Mouse (Mus musculus) 3T3-L1 (cell line): Measurements from ENCODE around the gene Psmd8.
A peak's percentile ranks its signal among the peaks of the same experiment; 100 is the strongest.
"Not testable (repeated sequence)": the region's sequence is repeated elsewhere in the genome, so short reads cannot be mapped to it uniquely, and the experiment has no call there.

ENCODE experiments used
- DNase-seq: peaks from one replicate; pipeline ENCODE4 v3.0.0-alpha.2; 2015; ENCODE audit warnings: low read depth, low spot score

Psmd8 gene

GRCm38 (mm10) chr7:29180077-29180853, at the start of gene Psmd8:
Gene Psmd8 (minus strand): TSS chr7:29180701.
- DNase-seq, result peak; percentile 98

GRCm38 (mm10) chr7:29228202-29228601, 47.7 kb upstream of the Psmd8 start:
- DNase-seq, result no peak

GRCm38 (mm10) chr7:29225520-29225919, 45.0 kb upstream of the Psmd8 start:
- no peak for DNase-seq

- DNase-seq, result no peak
Measured at GRCm38 (mm10) chr7:29224756-29225394, 44.4 kb upstream of the Psmd8 start.

GRCm38 (mm10) chr7:29214846-29215245, 34.3 kb upstream of the Psmd8 start:
- DNase-seq, result no peak

GRCm38 (mm10) chr7:29214236-29214635, 33.7 kb upstream of the Psmd8 start:
- no peak for DNase-seq

GRCm38 (mm10) chr7:29213675-29214082, 33.2 kb upstream of the Psmd8 start, which contains the start of gene Catsperg1:
Gene Catsperg1 (minus strand): TSS chr7:29214035.
- no peak for DNase-seq

- not testable (repeated sequence) for DNase-seq
Measured at GRCm38 (mm10) chr7:29212775-29213560, 32.5 kb upstream of the Psmd8 start.

GRCm38 (mm10) chr7:29212199-29212765, 31.8 kb upstream of the Psmd8 start:
- no peak for DNase-seq

- DNase-seq, result peak; percentile 89
Measured at GRCm38 (mm10) chr7:29211415-29212198, 31.1 kb upstream of the Psmd8 start.

GRCm38 (mm10) chr7:29211013-29211412, 30.5 kb upstream of the Psmd8 start:
- peak; percentile 44 for DNase-seq

- no peak for DNase-seq
Measured at GRCm38 (mm10) chr7:29202577-29202976, 22.1 kb upstream of the Psmd8 start.

GRCm38 (mm10) chr7:29194230-29194629, 13.7 kb upstream of the Psmd8 start:
- not testable (repeated sequence) for DNase-seq

- DNase-seq, result not testable (repeated sequence)
Measured at GRCm38 (mm10) chr7:29181323-29181722, 822 bp upstream of the Psmd8 start.

GRCm38 (mm10) chr7:29180854-29181236, 344 bp upstream of the Psmd8 start:
- DNase-seq, result no peak

- DNase-seq, result peak; percentile 62
Measured at GRCm38 (mm10) chr7:29179323-29179722, 1.2 kb downstream of the Psmd8 start.

- DNase-seq, result peak; percentile 26
Measured at GRCm38 (mm10) chr7:29178106-29178505, 2.4 kb downstream of the Psmd8 start.

GRCm38 (mm10) chr7:29172390-29173016, 8.0 kb downstream of the Psmd8 start:
- DNase-seq, result no peak

- DNase-seq, result no peak
Measured at GRCm38 (mm10) chr7:29171562-29172097, 8.9 kb downstream of the Psmd8 start.
